Mouse (Mus musculus): ENCODE measurements at regions not wholly inside any gene's neighbourhood (a gene's known extent, or its start where the extent isn't known, plus 50 kb on each side); places are given as distances from the start of the nearest gene placed in this dataset.

GRCm38 (mm10) chr14:25150968-25151367, 308.0 kb upstream of the Zmiz1 start:
- no peak for TF ChIP-seq CTCF (IDR thresholded peaks at IDR 0.05; ENCODE audit: insufficient read depth, low read depth, low read length)
- TF ChIP-seq POLR2A (IDR thresholded peaks at IDR 0.05; ENCODE audit: insufficient read depth, low read depth, low read length), result no peak
- no peaks in the 10 kb centered on the region; the same call in 1 of the 2 replicates for H3K4me1 ChIP-seq (ENCODE audit: control insufficient read depth, insufficient read depth, low read length)
- H3K27ac ChIP-seq (ENCODE audit: insufficient read depth, low read depth, low read length), result no peak overlapping the region
- WGBS, result 95% methylated on average over 1 of the region's 1 CpGs
- H3K4me3 ChIP-seq (ENCODE audit: insufficient read depth, low read depth, low read length), result no peak overlapping the region

- 93% methylated on average over 2 of the region's 2 CpGs for WGBS
- no peak for TF ChIP-seq POLR2A (IDR thresholded peaks at IDR 0.05; ENCODE audit: insufficient read depth, low read depth, low read length)
- TF ChIP-seq CTCF (IDR thresholded peaks at IDR 0.05; ENCODE audit: insufficient read depth, low read depth, low read length), result no peak
- peaks cover 5% of the 10 kb centered on the region for H3K4me1 ChIP-seq (ENCODE audit: control insufficient read depth, insufficient read depth, low read length)
Measured at GRCm38 (mm10) chr14:25151485-25151884, 307.5 kb upstream of the Zmiz1 start.

GRCm38 (mm10) chr14:25153573-25153972, 305.4 kb upstream of the Zmiz1 start:
- no peak for TF ChIP-seq POLR2A (IDR thresholded peaks at IDR 0.05; ENCODE audit: insufficient read depth, low read depth, low read length)
- TF ChIP-seq CTCF (IDR thresholded peaks at IDR 0.05; ENCODE audit: insufficient read depth, low read depth, low read length), result no peak
- Histone ChIP-seq H3K4me3 (ENCODE audit: insufficient read depth, low read depth, low read length) (no peak overlapping the region), H3K4me1 (ENCODE audit: control insufficient read depth, insufficient read depth, low read length) (peaks cover 6% of the 10 kb centered on the region), H3K27ac (ENCODE audit: insufficient read depth, low read depth, low read length) (no peak overlapping the region)
- 93% methylated on average over 4 of the region's 4 CpGs for WGBS

More at GRCm38 (mm10) chr14:25151485-25151884, 307.5 kb upstream of the Zmiz1 start:
- H3K27ac ChIP-seq (ENCODE audit: insufficient read depth, low read depth, low read length), result no peak overlapping the region
- no peak overlapping the region for H3K4me3 ChIP-seq (ENCODE audit: insufficient read depth, low read depth, low read length)

GRCm38 (mm10) chr14:25154180-25154579, 304.8 kb upstream of the Zmiz1 start:
- WGBS, result 90% methylated on average over 8 of the region's 8 CpGs
- peaks cover 6% of the 10 kb centered on the region for H3K4me1 ChIP-seq (ENCODE audit: control insufficient read depth, insufficient read depth, low read length)
- H3K27ac ChIP-seq (ENCODE audit: insufficient read depth, low read depth, low read length), result no peak overlapping the region

GRCm38 (mm10) chr14:25155008-25155783, 303.8 kb upstream of the Zmiz1 start:
- H3K27ac ChIP-seq (ENCODE audit: insufficient read depth, low read depth, low read length), result no peak overlapping the region
- no peak for TF ChIP-seq POLR2A (IDR thresholded peaks at IDR 0.05; ENCODE audit: insufficient read depth, low read depth, low read length)
- no peak for TF ChIP-seq CTCF (IDR thresholded peaks at IDR 0.05; ENCODE audit: insufficient read depth, low read depth, low read length)
- peaks cover 6% of the 10 kb centered on the region for H3K4me1 ChIP-seq (ENCODE audit: control insufficient read depth, insufficient read depth, low read length)
- 90% methylated on average over 7 of the region's 7 CpGs for WGBS
- no peak overlapping the region for H3K4me3 ChIP-seq (ENCODE audit: insufficient read depth, low read depth, low read length)

More at GRCm38 (mm10) chr14:25154180-25154579, 304.8 kb upstream of the Zmiz1 start:
- TF ChIP-seq CTCF (IDR thresholded peaks at IDR 0.05; ENCODE audit: insufficient read depth, low read depth, low read length) (no peak), POLR2A (IDR thresholded peaks at IDR 0.05; ENCODE audit: insufficient read depth, low read depth, low read length) (no peak)
- H3K4me3 ChIP-seq (ENCODE audit: insufficient read depth, low read depth, low read length), result no peak overlapping the region

- H3K27ac ChIP-seq (ENCODE audit: insufficient read depth, low read depth, low read length), result no peak overlapping the region
- WGBS, result 48% methylated on average over 9 of the region's 9 CpGs
Measured at GRCm38 (mm10) chr14:25156171-25156570, 302.8 kb upstream of the Zmiz1 start.

GRCm38 (mm10) chr14:25161684-25162321, 297.2 kb upstream of the Zmiz1 start:
- 86% methylated on average over 8 of the region's 8 CpGs for WGBS
- Histone ChIP-seq H3K4me3 (ENCODE audit: insufficient read depth, low read depth, low read length) (no peak overlapping the region), H3K4me1 (ENCODE audit: control insufficient read depth, insufficient read depth, low read length) (no peaks in the 10 kb centered on the region), H3K27ac (ENCODE audit: insufficient read depth, low read depth, low read length) (no peak overlapping the region)
- TF ChIP-seq CTCF (IDR thresholded peaks at IDR 0.05; ENCODE audit: insufficient read depth, low read depth, low read length) (no peak), POLR2A (IDR thresholded peaks at IDR 0.05; ENCODE audit: insufficient read depth, low read depth, low read length) (no peak)

More at GRCm38 (mm10) chr14:25156171-25156570, 302.8 kb upstream of the Zmiz1 start:
- TF ChIP-seq CTCF (IDR thresholded peaks at IDR 0.05; ENCODE audit: insufficient read depth, low read depth, low read length), result no peak
- no peak for TF ChIP-seq POLR2A (IDR thresholded peaks at IDR 0.05; ENCODE audit: insufficient read depth, low read depth, low read length)
- peaks cover 6% of the 10 kb centered on the region for H3K4me1 ChIP-seq (ENCODE audit: control insufficient read depth, insufficient read depth, low read length)
- no peak overlapping the region for H3K4me3 ChIP-seq (ENCODE audit: insufficient read depth, low read depth, low read length)

GRCm38 (mm10) chr14:25166217-25166616, 292.8 kb upstream of the Zmiz1 start:
- TF ChIP-seq POLR2A (IDR thresholded peaks at IDR 0.05; ENCODE audit: insufficient read depth, low read depth, low read length) (no peak), CTCF (IDR thresholded peaks at IDR 0.05; ENCODE audit: insufficient read depth, low read depth, low read length) (no peak)
- Histone ChIP-seq H3K4me3 (ENCODE audit: insufficient read depth, low read depth, low read length) (no peak overlapping the region), H3K27ac (ENCODE audit: insufficient read depth, low read depth, low read length) (no peak overlapping the region), H3K4me1 (ENCODE audit: control insufficient read depth, insufficient read depth, low read length) (peaks cover 8% of the 10 kb centered on the region; the same call in 1 of the 2 replicates)
- WGBS, result 78% methylated on average over 1 of the region's 1 CpGs

- H3K27ac ChIP-seq (ENCODE audit: insufficient read depth, low read depth, low read length), result no peak overlapping the region
- no peak for TF ChIP-seq CTCF (IDR thresholded peaks at IDR 0.05; ENCODE audit: insufficient read depth, low read depth, low read length)
- no peak for TF ChIP-seq POLR2A (IDR thresholded peaks at IDR 0.05; ENCODE audit: insufficient read depth, low read depth, low read length)
- H3K4me3 ChIP-seq (ENCODE audit: insufficient read depth, low read depth, low read length), result no peak overlapping the region
- peaks cover 8% of the 10 kb centered on the region; the same call in 1 of the 2 replicates for H3K4me1 ChIP-seq (ENCODE audit: control insufficient read depth, insufficient read depth, low read length)
- WGBS, result 53% methylated on average over 4 of the region's 4 CpGs
Measured at GRCm38 (mm10) chr14:25167604-25168003, 291.4 kb upstream of the Zmiz1 start.

Data from olfactory bulb, adult 2 months (tissue).